Mouse (Mus musculus): ENCODE results near the gene Rasl10b.
A peak's percentile ranks its signal among the peaks of the same experiment; 100 is the strongest.

Gene Rasl10b

GRCm38 (mm10) chr11:83409087-83409754, at the start of gene Rasl10b:
TSS of gene Rasl10b (plus strand) at chr11:83409137.
- no peak for DNase-seq (ENCODE audit: low spot score)

GRCm38 (mm10) chr11:83364656-83365055, 44.3 kb upstream of the Rasl10b start:
- no peak for DNase-seq (ENCODE audit: low spot score)

- no peak for DNase-seq (ENCODE audit: low spot score)
Observed at GRCm38 (mm10) chr11:83371267-83371666, 37.7 kb upstream of the Rasl10b start.

GRCm38 (mm10) chr11:83379745-83380341, 29.1 kb upstream of the Rasl10b start:
- no peak for DNase-seq (ENCODE audit: low spot score)

- DNase-seq (ENCODE audit: low spot score): no peak
Observed at GRCm38 (mm10) chr11:83382876-83383531, 25.9 kb upstream of the Rasl10b start.

GRCm38 (mm10) chr11:83383532-83383887, 25.4 kb upstream of the Rasl10b start:
- DNase-seq (ENCODE audit: low spot score): no peak

- no peak for DNase-seq (ENCODE audit: low spot score)
Observed at GRCm38 (mm10) chr11:83393062-83393461, 15.9 kb upstream of the Rasl10b start.

- no peak for DNase-seq (ENCODE audit: low spot score)
Observed at GRCm38 (mm10) chr11:83394802-83395439, 14.0 kb upstream of the Rasl10b start.

- DNase-seq (ENCODE audit: low spot score): no peak
Observed at GRCm38 (mm10) chr11:83397626-83398025, 11.3 kb upstream of the Rasl10b start.

- DNase-seq (ENCODE audit: low spot score): no peak
Observed at GRCm38 (mm10) chr11:83398724-83399123, 10.2 kb upstream of the Rasl10b start.

GRCm38 (mm10) chr11:83403787-83404186, 5.2 kb upstream of the Rasl10b start:
- DNase-seq (ENCODE audit: low spot score): no peak

GRCm38 (mm10) chr11:83406391-83406790, 2.5 kb upstream of the Rasl10b start:
- no peak for DNase-seq (ENCODE audit: low spot score)

- DNase-seq (ENCODE audit: low spot score): no peak
Observed at GRCm38 (mm10) chr11:83408242-83408641, 695 bp upstream of the Rasl10b start.

GRCm38 (mm10) chr11:83409792-83410291, 905 bp downstream of the Rasl10b start:
- no peak for DNase-seq (ENCODE audit: low spot score)

- no peak for DNase-seq (ENCODE audit: low spot score)
Observed at GRCm38 (mm10) chr11:83410510-83410909, 1.6 kb downstream of the Rasl10b start.

- DNase-seq (ENCODE audit: low spot score): no peak
Observed at GRCm38 (mm10) chr11:83417080-83417479, 8.1 kb downstream of the Rasl10b start.

GRCm38 (mm10) chr11:83417708-83418107, 8.8 kb downstream of the Rasl10b start:
- no peak for DNase-seq (ENCODE audit: low spot score)

- no peak for DNase-seq (ENCODE audit: low spot score)
Observed at GRCm38 (mm10) chr11:83418566-83418965, 9.6 kb downstream of the Rasl10b start.

- no peak for DNase-seq (ENCODE audit: low spot score)
Observed at GRCm38 (mm10) chr11:83420338-83420737, 11.4 kb downstream of the Rasl10b start.

- peak; percentile 48 for DNase-seq (ENCODE audit: low spot score)
Observed at GRCm38 (mm10) chr11:83421305-83421704, 12.4 kb downstream of the Rasl10b start.

GRCm38 (mm10) chr11:83424681-83425080, 15.7 kb downstream of the Rasl10b start:
- DNase-seq (ENCODE audit: low spot score): no peak

GRCm38 (mm10) chr11:83426964-83427363, 18.0 kb downstream of the Rasl10b start:
- no peak for DNase-seq (ENCODE audit: low spot score)

- no peak for DNase-seq (ENCODE audit: low spot score)
Observed at GRCm38 (mm10) chr11:83429355-83429754, 20.4 kb downstream of the Rasl10b start, which contains the start of gene Gas2l2. TSS of gene Gas2l2 (minus strand) at chr11:83429455.
